Mouse (Mus musculus): ENCODE data around the gene Insr.

GRCm38 (mm10) chr8:3222636-3222965, 56.8 kb downstream of the Insr start:
- TF ChIP-seq CTCF (IDR thresholded peaks at IDR 0.05; ENCODE audit: borderline replicate concordance, extremely low read depth, insufficient read depth, insufficient read length) (no peak), POLR2A (IDR thresholded peaks at IDR 0.05; ENCODE audit: borderline replicate concordance, extremely low read depth, insufficient read depth, insufficient read length, poor library complexity, severe bottlenecking) (no peak)

Data from brain, embryonic 14.5 days (tissue).